Mouse (Mus musculus) liver, embryonic 14.5 days (tissue): ENCODE results near the gene Rab43. TPM values are rescaled to one million over a fixed set of nuclear protein-coding genes. Genes with fewer than 3 reads are reported as not detected.

ENCODE experiments used
- ATAC-seq: fragments of 200-750 bp; cut with Nextera tagmentation; 2 replicates; pipeline ENCODE4 v1.8.0; 2017; ENCODE audit warnings: moderate number of reproducible peaks, mild to moderate bottlenecking, moderate library complexity; ENCODE audit not compliant: insufficient read depth
- DNase-seq, 3 experiments: peaks; one replicate each; pipeline ENCODE4 v3.0.0-alpha.2; 2012 to 2013; ENCODE audit warnings: low read depth in 3 of 3, low spot score in 3 of 3
- H3K27ac ChIP-seq: fragments of 300-500 bp; sonication (generic); 2 replicates; pipeline ENCODE4 v1.5.1; 2014; ENCODE audit warnings: moderate library complexity, mild to moderate bottlenecking, control low read depth, inconsistent platforms
- H3K27me3 ChIP-seq: fragments of 300-500 bp; sonication (generic); 2 replicates; pipeline ENCODE4 v1.6.1; 2014; ENCODE audit warnings: mild to moderate bottlenecking, low read length, moderate library complexity; ENCODE audit not compliant: control insufficient read depth, insufficient read depth
- H3K36me3 ChIP-seq: fragments of 300-500 bp; sonication (generic); replicated peaks from 2 replicates; pipeline ENCODE4 v1.6.1; 2014; ENCODE audit warnings: low read depth; ENCODE audit not compliant: control insufficient read depth, insufficient read depth
- H3K4me1 ChIP-seq, 2 experiments: fragments of 200-500 bp in 1 of 2; fragments of 300-500 bp in 1 of 2; sonication (generic) in 1 of 2; replicated peaks; 2 replicates each; pipeline ENCODE4 v1.6.1; 2012 to 2014; ENCODE audit warnings: antibody characterized with exemption in 1 of 2, inconsistent platforms in 1 of 2, low read length in 1 of 2; ENCODE audit not compliant: control insufficient read depth in 2 of 2, insufficient read depth in 2 of 2
- H3K4me2 ChIP-seq: fragments of 300-500 bp; sonication (generic); 2 replicates; pipeline ENCODE4 v1.6.1; 2014; ENCODE audit warnings: low read depth, mild to moderate bottlenecking, control low read depth, moderate library complexity
- H3K4me3 ChIP-seq, 2 experiments: fragments of 200-500 bp in 1 of 2; fragments of 300-500 bp in 1 of 2; sonication (generic) in 1 of 2; 2 replicates each; pipeline ENCODE4 v1.5.1; 2012 to 2014; ENCODE audit warnings: low read depth in 2 of 2, low read length in 2 of 2, mild to moderate bottlenecking in 2 of 2, control low read depth in 1 of 2, inconsistent platforms in 1 of 2, moderate library complexity in 1 of 2; ENCODE audit not compliant: insufficient read depth in 1 of 2
- H3K9ac ChIP-seq: fragments of 300-500 bp; sonication (generic); replicated peaks from 2 replicates; pipeline ENCODE4 v1.6.1; 2014; ENCODE audit warnings: mild to moderate bottlenecking, control low read depth, moderate library complexity
- H3K9me3 ChIP-seq: fragments of 300-500 bp; sonication (generic); 2 replicates; pipeline ENCODE4 v1.6.1; 2016; ENCODE audit warnings: low read length, mixed read lengths; ENCODE audit not compliant: control insufficient read depth
- CTCF ChIP-seq: IDR thresholded peaks from 2 replicates; pipeline ENCODE4 v1.5.1; 2016; ENCODE audit warnings: antibody characterized with exemption, low read depth, control low read depth
- EP300 ChIP-seq: IDR thresholded peaks from 2 replicates; pipeline ENCODE4 v1.6.1; 2016; ENCODE audit warnings: antibody characterized with exemption, low read depth
- WGBS: fragments of 180-500 bp; shearing (Covaris S2); extraction: QIAGEN DNeasy Blood & Tissue Kit; methylation state at CpG from one replicate; pipeline ENCODE4 v1.1.7; 2014; ENCODE audit not compliant: insufficient replicate concordance; 5-methylcytosine and 5-hydroxymethylcytosine counted together
- polyA plus RNA-seq, 2 experiments: library from polyadenylated mRNA; depleted of rRNA in 1 of 2; stranded (reverse) in 1 of 2; unstranded in 1 of 2; fragments of >200 nt; fragmentation: Nextera tagmentation in 1 of 2; extraction: Ambion mirVana in 1 of 2; gene quantifications; 2 replicates each; pipeline versions ENCODE4 v1.2.1 to v1.2.3; 2012 to 2014

Rab43 gene
- polyA plus RNA-seq, 2 experiments: 21.9 to 25.9 TPM

- Histone ChIP-seq H3K4me2 (peak overlapping the region; percentile 70), H3K9ac (peak overlapping the region; percentile 66), H3K27me3 (no peaks in the 10 kb centered on the region), H3K36me3 (peaks cover 45% of the 10 kb centered on the region), H3K9me3 (no peaks in the 10 kb centered on the region), H3K27ac (peak overlapping the region; percentile 98), H3K4me1 (peaks cover 42 to 53% of the 10 kb centered on the region in 2 experiments), H3K4me3 (peak overlapping the region in 1 of 2 experiments; percentile 20; a peak in 2 of 4 replicates)
- DNase-seq (peak; percentile 85 to 88 (median 87)), ATAC-seq (peak; percentile 95)
- TF ChIP-seq EP300 (peak; percentile 61), CTCF (peak; percentile 57)
- 16% methylated on average over 7 of the region's 7 CpGs for WGBS
These were observed 21.0 kb downstream of the Rab43 start for GRCm38 (mm10) chr6:87790779-87791480.

- Histone ChIP-seq H3K27ac (peak overlapping the region; percentile 98), H3K27me3 (no peaks in the 10 kb centered on the region), H3K9me3 (no peaks in the 10 kb centered on the region), H3K36me3 (peaks cover 44% of the 10 kb centered on the region), H3K4me1 (peaks cover 40 to 47% of the 10 kb centered on the region in 2 experiments), H3K4me2 (no peak overlapping the region), H3K9ac (peak overlapping the region; percentile 42), H3K4me3 (no peak overlapping the region)
- no peak for DNase-seq
- no peak for ATAC-seq
- 62% methylated on average over 6 of the region's 6 CpGs for WGBS
- TF ChIP-seq CTCF (no peak), EP300 (no peak)
These were observed 22.2 kb downstream of the Rab43 start for GRCm38 (mm10) chr6:87789791-87790190.

- peak overlapping the region; percentile 98 for H3K27ac ChIP-seq
- H3K9ac ChIP-seq: no peak overlapping the region
- 56% methylated on average over 5 of the region's 5 CpGs for WGBS
- H3K4me3 ChIP-seq: no peak overlapping the region
- no peak overlapping the region for H3K4me2 ChIP-seq
- H3K36me3 ChIP-seq: peaks cover 36% of the 10 kb centered on the region
- no peak for TF ChIP-seq CTCF
- TF ChIP-seq EP300: no peak
- DNase-seq (no peak), ATAC-seq (no peak)
- H3K4me1 ChIP-seq: peaks cover 42 to 47% of the 10 kb centered on the region in 2 experiments
- no peaks in the 10 kb centered on the region for H3K9me3 ChIP-seq
- no peaks in the 10 kb centered on the region for H3K27me3 ChIP-seq
These were observed 22.9 kb downstream of the Rab43 start for GRCm38 (mm10) chr6:87788896-87789587.

DNA sequence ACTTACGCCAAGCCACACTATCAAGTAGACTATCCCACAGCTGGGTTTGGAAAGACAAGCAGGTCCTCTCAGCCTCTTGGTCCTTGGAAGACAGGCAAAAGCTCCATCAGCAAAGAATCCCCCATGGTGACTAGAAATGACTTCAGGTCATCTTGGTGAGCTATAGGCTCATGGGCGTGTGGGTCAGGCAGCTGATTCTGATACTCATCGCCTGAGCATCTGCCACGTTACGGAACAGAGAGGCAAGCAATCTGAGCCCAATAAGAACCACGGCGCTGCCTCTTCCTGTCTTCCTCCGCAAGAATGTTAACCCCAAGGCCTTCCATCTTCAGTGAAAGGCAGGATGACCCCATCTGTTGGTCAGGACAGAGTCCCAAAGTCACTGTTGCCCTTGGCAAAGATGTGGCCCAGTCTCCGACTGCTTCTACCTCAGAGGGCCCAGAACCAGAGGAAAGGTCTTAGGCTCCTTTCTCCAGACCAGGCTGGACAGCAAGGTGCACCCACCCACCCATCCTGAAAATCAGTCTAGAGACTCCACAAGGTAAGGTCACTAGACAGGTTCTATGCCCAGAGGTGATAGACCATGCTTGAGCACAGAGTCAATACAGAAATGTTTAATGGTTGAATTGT is 23.6 kb downstream of the Rab43 start:
- Histone ChIP-seq H3K27ac (no peak overlapping the region; the same call in 1 of the 2 replicates), H3K36me3 (peaks cover 30% of the 10 kb centered on the region), H3K4me1 (peaks cover 42 to 49% of the 10 kb centered on the region in 2 experiments), H3K9ac (no peak overlapping the region), H3K4me2 (no peak overlapping the region), H3K27me3 (no peaks in the 10 kb centered on the region), H3K9me3 (no peaks in the 10 kb centered on the region), H3K4me3 (no peak overlapping the region)
- TF ChIP-seq EP300 (no peak), CTCF (no peak)
- DNase-seq (no peak), ATAC-seq (no peak)
- 82% methylated on average over 9 of the region's 9 CpGs for WGBS
